Mouse (Mus musculus) lung, embryonic 14.5 days (tissue): ENCODE measurements around the gene Morf4l1. TPM values are rescaled to one million over a fixed set of nuclear protein-coding genes. Genes with fewer than 3 reads are reported as not detected.
"Not testable (repeated sequence)": the region's sequence is repeated elsewhere in the genome, so short reads cannot be mapped to it uniquely, and the experiment has no call there.

ENCODE experiments used
- ATAC-seq: fragments of 200-750 bp; cut with Nextera tagmentation; 2 replicates; pipeline ENCODE4 v1.8.0; 2017; ENCODE audit warnings: mild to moderate bottlenecking, moderate TSS enrichment, moderate library complexity; ENCODE audit not compliant: insufficient read depth
- DNase-seq: peaks from one replicate; pipeline ENCODE4 v3.0.0-alpha.2; 2015
- H3K27ac ChIP-seq: fragments of 300-500 bp; sonication (generic); 2 replicates; pipeline ENCODE4 v1.5.1; 2014; ENCODE audit warnings: low read depth, mild to moderate bottlenecking, moderate library complexity
- H3K27me3 ChIP-seq: fragments of 300-500 bp; sonication (generic); 2 replicates; pipeline ENCODE4 v1.6.1; 2014; ENCODE audit warnings: low read length, control low read depth; ENCODE audit not compliant: insufficient read depth
- H3K36me3 ChIP-seq: fragments of 300-500 bp; sonication (generic); 2 replicates; pipeline ENCODE4 v1.6.1; 2014; ENCODE audit warnings: control low read depth; ENCODE audit not compliant: insufficient read depth
- H3K4me1 ChIP-seq: fragments of 300-500 bp; sonication (generic); 2 replicates; pipeline ENCODE4 v1.6.1; 2014; ENCODE audit warnings: antibody characterized with exemption, control low read depth; ENCODE audit not compliant: insufficient read depth
- H3K4me2 ChIP-seq: fragments of 300-500 bp; sonication (generic); 2 replicates; pipeline ENCODE4 v1.6.1; 2014; ENCODE audit warnings: mild to moderate bottlenecking
- H3K4me3 ChIP-seq: fragments of 300-500 bp; sonication (generic); 2 replicates; pipeline ENCODE4 v1.5.1; 2014; ENCODE audit warnings: low read depth, low read length
- H3K9ac ChIP-seq: fragments of 300-500 bp; sonication (generic); 2 replicates; pipeline ENCODE4 v1.6.1; 2014
- H3K9me3 ChIP-seq: fragments of 300-500 bp; sonication (generic); 2 replicates; pipeline ENCODE4 v1.6.1; 2016; ENCODE audit warnings: low read depth, low read length, control low read depth
- CTCF ChIP-seq: IDR thresholded peaks from 2 replicates; pipeline ENCODE4 v1.5.1; 2016; ENCODE audit warnings: antibody characterized with exemption, low read depth
- WGBS: fragments of 180-500 bp; shearing (Covaris S2); extraction: QIAGEN DNeasy Blood & Tissue Kit; methylation state at CpG from one replicate; pipeline ENCODE4 v1.1.7; 2014; 5-methylcytosine and 5-hydroxymethylcytosine counted together
- polyA plus RNA-seq: library from polyadenylated mRNA; unstranded; fragments of >200 nt; fragmentation: Nextera tagmentation; extraction: Ambion mirVana; gene quantifications from 2 replicates; pipeline ENCODE4 v1.2.1, GENCODE M21; 2014

Gene Morf4l1
- polyA plus RNA-seq, 1 experiment from 2014 or later: 416 TPM

- Histone ChIP-seq H3K9me3 (0 out of 2 replicates have a peak, but pooled peaks cover 3% of the 10 kb centered on the region), H3K27me3 (no peaks in the 10 kb centered on the region), H3K4me3 (no peak overlapping the region), H3K9ac (no peak overlapping the region), H3K27ac (no peak overlapping the region), H3K4me1 (no peaks in the 10 kb centered on the region), H3K4me2 (no peak overlapping the region), H3K36me3 (no peaks in the 10 kb centered on the region)
- peak; percentile 28; the same call in 1 of the 2 replicates for ATAC-seq
- 47% methylated on average over 5 of the region's 5 CpGs for WGBS
- DNase-seq: no peak
- TF ChIP-seq CTCF: no peak
These were observed 66.5 kb downstream of the Morf4l1 start for GRCm38 (mm10) chr9:90047937-90048627.

- Histone ChIP-seq H3K27me3 (no peaks in the 10 kb centered on the region), H3K36me3 (no peaks in the 10 kb centered on the region), H3K4me3 (no peak overlapping the region), H3K4me2 (no peak overlapping the region), H3K9me3 (0 out of 2 replicates have a peak, but pooled peaks cover 3% of the 10 kb centered on the region), H3K27ac (no peak overlapping the region), H3K4me1 (no peaks in the 10 kb centered on the region), H3K9ac (no peak overlapping the region)
- WGBS: 82% methylated on average over 7 of the region's 7 CpGs
- DNase-seq (no peak), ATAC-seq (no peak)
- TF ChIP-seq CTCF: no peak
These were observed 69.4 kb downstream of the Morf4l1 start for GRCm38 (mm10) chr9:90045191-90045590.

GRCm38 (mm10) chr9:90042906-90043305 is 71.7 kb downstream of the Morf4l1 start:
- H3K9ac ChIP-seq, H3K27ac ChIP-seq, H3K4me2 ChIP-seq, ATAC-seq, H3K9me3 ChIP-seq, H3K36me3 ChIP-seq, H3K4me1 ChIP-seq, H3K27me3 ChIP-seq, DNase-seq, H3K4me3 ChIP-seq: not testable (repeated sequence)
- WGBS: 92% methylated on average over 8 of the region's 8 CpGs

Other genes with a start within 250 kb of the Morf4l1 start
- gene Rasgrf1, start 204.9 kb downstream of the Morf4l1 start, polyA plus RNA-seq: 0.46 and 0.53 TPM in 2 replicates
- 132 and 177 TPM in 2 replicates for gene Ctsh, start 60.6 kb downstream of the Morf4l1 start, polyA plus RNA-seq
- 23.8 and 30.4 TPM in 2 replicates for gene Adamts7, start 48.3 kb upstream of the Morf4l1 start, polyA plus RNA-seq
- gene Tbc1d2b, start 156.0 kb upstream of the Morf4l1 start, polyA plus RNA-seq: 29.9 and 30.7 TPM in 2 replicates